Mouse (Mus musculus): ENCODE measurements around the gene Pak4. TPM values are rescaled to one million over a fixed set of nuclear protein-coding genes. Genes with fewer than 3 reads are reported as not detected.

Gene Pak4
- 41.7 and 46.1 TPM in 2 replicates for polyA plus RNA-seq (2012)

GRCm38 (mm10) chr7:28597642-28598446, at the start of gene Pak4, which contains the start of gene Samd4b:
TSS of gene Pak4 (minus strand) at chr7:28598185.
TSS of gene Samd4b (minus strand) at chr7:28598144.

GRCm38 (mm10) chr7:28631073-28631472, 33.1 kb upstream of the Pak4 start, which contains the start of gene Acp7:
TSS of gene Acp7 (minus strand) at chr7:28631332.

GRCm38 (mm10) chr7:28547154-28547553, 50.8 kb downstream of the Pak4 start, which contains the start of gene Nccrp1:
TSS of gene Nccrp1 (minus strand) at chr7:28547254.

GRCm38 (mm10) chr7:28540526-28540925, 57.5 kb downstream of the Pak4 start, which contains the start of gene Sycn:
TSS of gene Sycn (plus strand) at chr7:28540885.

GRCm38 (mm10) chr7:28522536-28522935, 75.4 kb downstream of the Pak4 start, which contains the start of gene Ifnl3:
TSS of gene Ifnl3 (plus strand) at chr7:28522836.

GRCm38 (mm10) chr7:28510405-28510974, 87.5 kb downstream of the Pak4 start, which contains the start of gene Ifnl2:
TSS of gene Ifnl2 (minus strand) at chr7:28510455.

Other genes starting within 250 kb of the Pak4 start
- 2,959 and 3,332 TPM in 2 replicates for gene Rps16, start 247.5 kb downstream of the Pak4 start, polyA plus RNA-seq (2012)
- gene Plekhg2, start 225.6 kb downstream of the Pak4 start, polyA plus RNA-seq (2012): 17.3 and 19.4 TPM in 2 replicates
- gene Zfp36, start 217.9 kb downstream of the Pak4 start, polyA plus RNA-seq (2012): 540 and 1,040 TPM in 2 replicates
- gene Med29, start 205.5 kb downstream of the Pak4 start, polyA plus RNA-seq (2012): 13.3 and 17.5 TPM in 2 replicates
- 125 and 193 TPM in 2 replicates for gene Paf1, start 205.2 kb downstream of the Pak4 start, polyA plus RNA-seq (2012)
- 34.0 and 38.0 TPM in 2 replicates for gene Gmfg, start 160.7 kb downstream of the Pak4 start, polyA plus RNA-seq (2012)
- gene Lrfn1, start 146.2 kb downstream of the Pak4 start, polyA plus RNA-seq (2012): 12.6 and 15.9 TPM in 2 replicates
- gene Ifnl2, start 87.7 kb downstream of the Pak4 start, polyA plus RNA-seq (2012): not detected in 2 replicates
- gene Ifnl3, start 75.3 kb downstream of the Pak4 start, polyA plus RNA-seq (2012): not detected in 2 replicates
- gene Sycn, start 57.3 kb downstream of the Pak4 start, polyA plus RNA-seq (2012): not detected in 2 replicates
- 5.8 and 5.9 TPM in 2 replicates for gene Nccrp1, start 50.9 kb downstream of the Pak4 start, polyA plus RNA-seq (2012)
- 92.1 and 106 TPM in 2 replicates for gene Samd4b, start within 50 bp of the Pak4 start, polyA plus RNA-seq (2012)
- not detected in 2 replicates for gene Acp7, start 33.1 kb upstream of the Pak4 start, polyA plus RNA-seq (2012)
- gene Fbxo27, start 94.7 kb upstream of the Pak4 start, polyA plus RNA-seq (2012): 0.17 and 0.21 TPM in 2 replicates
- gene Fbxo17, start 118.6 kb upstream of the Pak4 start, polyA plus RNA-seq (2012): 1.5 and 2.0 TPM in 2 replicates
- gene Mrps12, start 143.6 kb upstream of the Pak4 start, polyA plus RNA-seq (2012): 279 and 329 TPM in 2 replicates
- gene Sars2, start 143.8 kb upstream of the Pak4 start, polyA plus RNA-seq (2012): 46.8 and 59.0 TPM in 2 replicates
- not detected in 2 replicates for gene Ccer2, start 158.0 kb upstream of the Pak4 start, polyA plus RNA-seq (2012)
- gene Sirt2, start 168.6 kb upstream of the Pak4 start, polyA plus RNA-seq (2012): 169 and 196 TPM in 2 replicates
- 199 and 221 TPM in 2 replicates for gene Nfkbib, start 169.3 kb upstream of the Pak4 start, polyA plus RNA-seq (2012)
- 81.2 and 117 TPM in 2 replicates for gene Rinl, start 190.8 kb upstream of the Pak4 start, polyA plus RNA-seq (2012)
- 401 and 425 TPM in 2 replicates for gene Hnrnpl, start 210.4 kb upstream of the Pak4 start, polyA plus RNA-seq (2012)
- 29.7 and 33.0 TPM in 2 replicates for gene Ech1, start 227.0 kb upstream of the Pak4 start, polyA plus RNA-seq (2012)
- gene Lgals4, start 235.7 kb upstream of the Pak4 start, polyA plus RNA-seq (2012): 1.2 and 3.4 TPM in 2 replicates

Measured in megakaryocyte-erythroid progenitor cell, adult 5 weeks (primary cell).